Mouse (Mus musculus): ENCODE results near the gene Cyp27b1.
"Not testable (repeated sequence)": the region's sequence is repeated elsewhere in the genome, so short reads cannot be mapped to it uniquely, and the experiment has no call there.

Gene Cyp27b1

DNA sequence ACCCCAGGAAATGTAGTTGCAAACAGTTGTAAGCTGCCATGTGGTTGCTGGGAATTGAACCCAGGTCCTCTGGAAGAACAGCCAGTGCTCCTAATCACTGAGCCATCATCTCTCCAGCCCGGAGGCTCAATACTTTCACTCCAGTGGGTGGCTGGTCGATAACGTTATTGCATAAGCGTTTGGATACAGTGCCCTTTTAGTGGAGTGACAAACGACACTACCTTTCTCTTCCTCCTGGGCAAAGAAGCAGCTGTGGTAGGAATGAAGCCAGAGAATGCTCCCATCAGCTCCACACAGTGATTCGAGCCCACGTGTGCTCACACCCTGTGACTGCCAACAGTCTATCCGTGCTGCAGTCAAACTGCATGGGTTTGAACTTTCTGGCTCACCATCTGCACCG, 23.2 kb downstream of the Cyp27b1 start:
- no peak for DNase-seq

DNA sequence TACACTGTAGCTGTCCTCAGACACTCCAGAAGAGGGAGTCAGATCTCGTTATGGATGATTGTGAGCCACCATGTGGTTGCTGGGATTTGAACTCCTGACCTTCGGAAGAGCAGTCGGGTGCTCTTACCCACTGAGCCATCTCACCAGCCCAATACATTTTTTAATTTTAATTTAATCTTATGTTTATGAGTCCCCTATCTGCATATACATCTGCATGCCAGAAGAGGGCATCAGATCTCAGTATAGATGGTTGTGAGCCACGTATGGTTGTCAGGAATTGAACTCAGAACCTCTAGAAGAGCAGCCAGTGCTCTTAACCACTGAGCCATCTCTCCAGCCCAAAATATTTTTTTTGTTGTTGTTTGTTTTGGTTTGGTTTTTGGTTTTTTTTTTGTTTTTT, 24.2 kb downstream of the Cyp27b1 start:
- not testable (repeated sequence) for DNase-seq

DNA sequence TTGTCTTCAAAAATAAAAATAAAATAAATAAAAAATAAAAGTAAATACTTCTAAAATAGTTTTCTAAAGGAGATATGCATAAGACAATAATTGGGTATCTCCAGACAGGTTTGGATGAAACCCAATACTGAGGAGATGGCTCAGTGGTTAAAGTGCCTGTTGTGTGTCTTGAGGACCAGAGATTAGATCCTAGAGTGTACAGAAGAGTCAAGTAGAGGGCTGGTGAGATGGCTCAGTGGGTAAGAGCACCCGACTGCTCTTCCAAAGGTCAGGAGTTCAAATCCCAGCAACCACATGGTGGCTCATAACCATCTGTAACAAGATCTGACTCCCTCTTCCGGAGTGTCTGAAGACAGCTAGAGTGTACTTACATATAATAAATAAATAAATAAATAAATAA, 24.9 kb downstream of the Cyp27b1 start:
- DNase-seq: not testable (repeated sequence)

DNA sequence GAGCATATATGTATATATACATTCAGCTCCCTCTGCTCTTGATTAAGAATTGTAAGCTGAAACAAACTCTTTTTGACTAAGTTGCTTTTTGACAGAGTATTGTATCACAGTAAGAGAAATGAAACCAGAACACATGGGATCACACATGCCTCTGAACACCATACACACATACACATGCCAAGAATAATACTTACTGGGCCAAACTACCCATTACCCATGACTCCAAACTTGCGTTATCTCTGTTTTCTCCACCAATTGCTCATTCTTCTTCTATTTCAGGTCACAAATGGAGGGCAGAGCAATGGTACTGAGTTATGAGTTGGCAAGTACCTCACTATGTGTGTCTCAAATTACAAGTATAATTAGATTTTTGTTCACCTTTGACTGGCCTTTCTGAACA, 25.9 kb downstream of the Cyp27b1 start:
- no peak for DNase-seq

DNA sequence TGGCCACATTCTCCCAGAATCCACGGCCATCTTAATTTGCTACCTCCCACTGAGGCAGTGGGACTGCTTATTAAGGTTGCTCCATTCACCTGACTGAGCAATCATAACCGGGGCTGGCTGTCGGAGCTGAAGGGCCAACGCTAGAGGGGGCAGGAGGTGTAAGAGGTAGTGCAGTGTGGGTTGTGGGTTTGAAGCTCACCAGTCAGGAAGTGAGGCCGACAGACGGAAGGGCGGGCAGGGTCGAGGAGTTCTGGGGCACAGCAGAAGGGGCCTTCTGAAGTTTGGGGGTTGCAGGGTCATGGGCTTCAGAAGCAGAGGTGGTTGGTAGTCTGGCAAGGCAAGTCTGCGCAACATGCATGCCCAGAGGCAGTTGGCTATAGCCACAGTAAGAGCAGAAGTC, 27.0 kb downstream of the Cyp27b1 start, which contains the start of gene Agap2:
Agap2 (plus strand) TSS at position 205 of the 400 bp plus-strand sequence.
- peak; percentile 88 to 90 for DNase-seq

DNA sequence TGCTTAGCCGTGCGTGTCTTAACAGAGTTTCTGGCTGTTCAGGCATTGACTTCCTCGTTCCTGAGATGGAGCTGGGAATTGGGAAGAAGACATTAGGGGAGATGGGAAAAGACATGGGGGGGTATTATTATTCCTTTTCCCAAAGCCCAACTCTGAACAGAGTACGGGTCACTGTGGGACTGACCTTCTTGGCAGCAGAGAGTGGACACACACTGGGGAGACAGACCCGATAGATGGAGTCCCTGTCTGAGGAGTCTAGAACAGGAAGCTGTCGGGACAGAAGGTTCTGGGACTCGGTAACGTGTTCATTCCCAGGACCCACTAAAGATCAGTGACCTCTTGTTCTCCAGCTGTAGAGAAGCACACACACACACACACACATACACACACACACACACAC, 27.6 kb downstream of the Cyp27b1 start:
- DNase-seq: peak in 1 of 2 experiments; percentile 19

DNA sequence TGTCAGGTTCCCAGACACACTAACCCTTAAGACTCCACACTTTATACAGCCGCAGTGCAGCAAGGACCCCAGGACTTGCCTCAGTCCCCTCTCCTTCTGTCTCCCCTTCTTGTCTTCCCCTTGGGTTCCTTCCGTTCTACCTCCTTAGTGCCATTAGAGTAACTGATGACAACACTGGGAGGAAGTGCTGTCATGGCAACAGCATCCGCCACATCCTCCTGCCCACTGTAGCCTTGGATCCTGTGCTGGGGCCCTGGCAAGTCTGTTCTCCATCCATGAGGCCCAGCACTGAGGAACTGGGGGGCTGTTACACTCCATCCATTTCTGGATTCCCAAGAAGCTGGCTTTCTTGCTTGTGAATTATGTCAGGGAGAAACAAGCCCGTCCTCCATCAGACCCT, 28.0 kb downstream of the Cyp27b1 start:
- peak; percentile 61 to 78 for DNase-seq

DNA sequence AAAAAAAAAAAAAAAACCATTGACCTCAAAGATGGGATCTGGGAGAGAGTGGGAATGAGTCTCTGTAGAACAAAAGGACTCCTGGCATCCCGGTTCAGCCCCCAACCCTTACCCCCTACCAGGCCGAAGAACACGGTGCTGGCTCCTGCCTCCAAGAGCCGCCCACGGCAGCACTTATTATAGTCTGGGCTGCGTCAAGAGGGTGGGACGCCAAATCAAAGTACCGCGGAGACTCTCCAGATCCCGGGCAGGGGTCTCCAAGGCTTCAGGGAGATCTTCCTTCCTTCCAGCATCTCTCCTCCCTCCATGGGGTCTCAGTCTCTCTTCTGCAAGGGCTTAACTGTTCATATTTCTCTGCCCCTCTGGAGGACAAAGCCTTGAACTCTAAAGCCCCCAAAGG, 29.5 kb downstream of the Cyp27b1 start:
- peak in 1 of 2 experiments; percentile 7 for DNase-seq

DNA sequence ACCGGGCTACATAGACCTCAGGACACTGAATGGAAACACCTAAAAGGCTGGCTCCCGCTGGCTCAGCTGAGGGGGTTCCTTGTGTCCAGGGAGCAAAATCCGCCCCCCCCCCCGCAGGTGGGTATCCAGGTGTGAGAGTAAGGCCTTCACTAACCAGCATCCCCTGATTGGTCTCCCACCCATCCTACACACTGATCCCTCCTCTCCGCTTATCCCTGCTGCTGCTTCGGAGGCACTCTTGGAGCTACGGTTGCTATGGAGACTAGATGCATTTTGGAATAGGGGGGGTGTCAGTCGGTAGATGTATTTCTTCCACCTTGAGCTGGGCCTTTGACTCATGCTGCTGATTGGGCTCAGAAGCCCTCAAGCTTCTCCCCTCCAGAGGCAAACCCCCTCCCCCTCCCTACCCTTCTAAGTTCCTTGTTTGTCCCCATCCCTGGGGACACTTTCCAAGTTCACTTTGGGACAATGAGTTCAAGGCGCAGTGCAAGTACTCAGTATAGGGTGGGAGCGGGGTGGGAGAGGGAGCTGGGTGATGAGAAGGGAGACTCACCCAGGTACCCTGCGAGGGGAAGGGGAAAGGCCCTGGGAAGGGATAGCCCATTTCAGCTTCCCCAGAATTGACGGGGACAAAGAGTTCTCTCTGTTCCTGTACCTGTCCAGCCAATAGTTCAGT, 30.1 kb downstream of the Cyp27b1 start:
- DNase-seq: peak in 1 of 2 experiments; percentile 5

DNA sequence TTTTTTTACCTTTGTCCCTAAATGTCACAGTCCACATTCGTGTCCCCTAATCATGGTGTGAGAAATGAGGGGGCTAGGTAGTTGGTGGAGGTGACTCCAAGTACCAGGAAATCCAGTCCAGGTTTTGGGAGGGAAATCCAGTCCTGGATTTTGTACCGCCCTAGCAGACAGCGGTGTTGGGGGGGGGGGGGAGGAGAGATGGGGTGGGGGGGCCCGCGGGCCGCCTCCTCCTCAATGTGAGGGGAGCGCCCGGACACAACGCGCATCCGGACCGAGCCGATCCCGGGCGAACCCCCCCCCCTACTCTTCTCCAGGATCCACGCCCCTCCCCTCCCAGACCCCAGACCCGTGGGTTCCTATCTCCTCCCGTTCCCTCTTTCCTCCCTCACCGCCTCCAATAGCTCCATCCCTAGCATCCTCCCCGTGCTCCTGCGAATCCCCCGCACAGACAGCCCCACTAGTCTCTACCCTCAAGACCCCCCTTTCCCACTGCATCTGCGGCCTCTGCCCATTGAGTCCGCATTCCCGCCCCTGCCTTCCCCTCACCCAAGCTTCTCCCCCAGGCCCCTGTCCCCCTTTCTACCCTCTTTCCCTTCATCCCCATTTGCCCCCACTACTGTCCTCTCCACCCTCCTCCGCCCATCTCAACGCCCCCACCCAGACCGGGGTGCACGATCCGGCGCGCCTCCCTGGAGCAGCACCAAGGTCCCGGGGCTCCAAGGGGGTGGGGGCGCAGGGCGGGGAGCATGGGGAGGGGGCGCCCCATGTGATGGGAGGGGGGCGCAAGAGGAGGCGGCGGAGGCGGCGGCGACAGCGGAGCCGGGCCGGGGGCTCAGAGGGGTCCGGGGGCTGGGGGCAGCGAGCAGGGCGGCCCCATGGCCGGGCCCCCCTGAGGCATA, 30.9 kb downstream of the Cyp27b1 start:
- DNase-seq: peak in 1 of 2 experiments; percentile 20

DNA sequence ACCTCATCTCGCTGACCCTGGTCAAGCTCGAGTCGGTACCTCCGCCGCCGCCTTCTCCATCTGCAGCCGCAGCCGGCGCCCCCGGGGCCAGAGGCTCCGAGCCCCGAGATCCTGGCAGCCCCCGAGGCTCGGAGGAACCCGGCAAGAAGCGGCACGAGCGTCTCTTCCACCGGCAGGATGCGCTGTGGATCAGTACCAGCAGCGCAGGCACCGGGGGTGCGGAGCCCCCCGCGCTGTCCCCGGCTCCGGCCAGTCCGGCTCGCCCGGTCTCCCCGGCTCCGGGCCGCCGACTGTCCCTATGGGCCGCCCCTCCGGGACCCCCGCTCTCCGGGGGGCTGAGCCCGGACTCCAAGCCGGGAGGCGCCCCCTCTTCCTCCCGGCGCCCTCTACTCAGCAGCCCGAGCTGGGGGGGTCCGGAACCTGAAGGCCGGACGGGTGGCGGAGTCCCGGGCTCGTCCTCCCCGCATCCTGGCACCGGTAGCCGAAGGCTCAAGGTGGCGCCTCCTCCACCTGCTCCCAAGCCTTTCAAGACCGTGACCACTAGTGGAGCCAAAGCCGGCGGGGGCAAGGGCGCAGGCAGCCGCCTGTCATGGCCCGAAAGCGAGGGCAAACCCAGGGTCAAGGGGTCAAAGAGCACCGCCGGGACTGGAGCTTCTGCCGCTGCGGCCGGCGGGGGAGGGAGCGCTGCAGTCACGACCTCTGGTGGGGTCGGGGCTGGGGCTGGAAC, 31.8 kb downstream of the Cyp27b1 start:
- DNase-seq: peak in 1 of 2 experiments; percentile 32

DNA sequence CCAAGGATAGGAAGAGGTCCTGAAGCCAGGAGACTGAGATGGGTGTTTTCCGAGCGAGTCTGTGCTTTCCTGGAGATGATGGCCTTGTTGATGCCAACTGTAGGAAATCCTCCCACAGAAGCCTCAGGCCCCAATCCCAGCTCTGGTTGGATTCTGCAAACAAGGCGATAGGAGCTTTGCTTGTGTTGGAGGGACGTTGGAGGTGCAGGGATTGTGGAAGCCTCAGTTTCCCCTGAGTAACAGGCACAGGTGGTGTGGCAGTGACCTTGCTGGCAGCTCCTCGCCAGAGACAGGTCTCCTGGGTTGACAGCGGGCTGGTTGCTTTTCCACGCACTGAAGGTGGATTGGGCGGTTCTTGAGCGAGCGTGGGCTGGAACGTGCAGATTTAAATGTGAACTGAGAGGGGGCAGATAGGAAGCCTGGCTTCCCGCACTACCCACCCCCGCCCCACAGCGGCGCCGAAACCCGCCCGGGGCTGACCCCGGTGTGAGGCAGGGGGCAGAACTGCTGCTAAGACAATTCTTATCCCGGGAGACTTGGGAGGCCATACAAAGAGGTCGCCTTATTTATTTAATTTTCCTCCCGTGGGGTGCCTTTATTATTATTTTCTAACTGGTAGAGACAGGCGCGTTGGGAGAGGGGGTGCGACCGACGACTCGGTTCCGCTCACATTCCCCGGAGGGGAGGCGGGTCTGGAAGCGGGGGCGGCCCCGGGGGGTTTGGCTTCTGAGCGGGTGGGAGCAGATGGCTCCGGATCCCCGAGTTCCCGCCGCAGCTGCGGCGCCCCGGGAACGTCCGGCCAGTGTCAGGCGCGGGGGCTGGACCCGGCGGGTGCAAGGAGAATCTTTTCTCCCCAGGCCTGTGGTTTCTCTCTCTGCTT, 33.1 kb downstream of the Cyp27b1 start:
- DNase-seq: peak in 1 of 2 experiments; percentile 14

DNA sequence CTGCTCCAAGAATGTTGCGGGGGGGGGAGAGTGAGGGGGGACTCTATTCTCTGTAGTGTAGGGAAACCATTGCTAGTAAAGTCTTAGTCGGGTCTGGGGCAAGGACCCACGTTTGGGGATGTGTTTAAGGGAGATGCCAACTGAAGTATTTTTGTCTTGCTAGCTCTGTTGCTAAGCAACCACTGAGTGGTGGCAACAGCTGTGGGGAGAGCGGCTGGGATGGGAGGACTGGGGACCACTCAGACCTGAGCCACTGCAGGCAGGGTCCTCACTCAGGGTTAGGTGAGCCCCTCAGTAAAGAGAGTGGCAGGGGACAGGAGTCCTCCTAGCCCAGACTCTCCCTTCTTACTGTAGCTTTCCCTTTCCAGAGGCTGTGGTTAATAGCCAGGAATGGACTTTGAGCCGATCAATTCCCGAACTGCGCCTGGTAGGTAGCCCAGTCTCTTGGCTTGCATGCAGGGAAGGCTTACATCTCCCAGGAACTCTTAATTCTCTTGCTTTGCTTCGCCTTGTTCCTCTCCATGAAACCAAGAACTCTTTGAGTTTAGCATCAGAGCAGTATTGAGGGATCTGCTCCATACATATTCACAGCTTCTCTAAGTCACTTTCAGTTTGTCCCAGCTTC, 34.1 kb downstream of the Cyp27b1 start:
- no peak for DNase-seq

DNA sequence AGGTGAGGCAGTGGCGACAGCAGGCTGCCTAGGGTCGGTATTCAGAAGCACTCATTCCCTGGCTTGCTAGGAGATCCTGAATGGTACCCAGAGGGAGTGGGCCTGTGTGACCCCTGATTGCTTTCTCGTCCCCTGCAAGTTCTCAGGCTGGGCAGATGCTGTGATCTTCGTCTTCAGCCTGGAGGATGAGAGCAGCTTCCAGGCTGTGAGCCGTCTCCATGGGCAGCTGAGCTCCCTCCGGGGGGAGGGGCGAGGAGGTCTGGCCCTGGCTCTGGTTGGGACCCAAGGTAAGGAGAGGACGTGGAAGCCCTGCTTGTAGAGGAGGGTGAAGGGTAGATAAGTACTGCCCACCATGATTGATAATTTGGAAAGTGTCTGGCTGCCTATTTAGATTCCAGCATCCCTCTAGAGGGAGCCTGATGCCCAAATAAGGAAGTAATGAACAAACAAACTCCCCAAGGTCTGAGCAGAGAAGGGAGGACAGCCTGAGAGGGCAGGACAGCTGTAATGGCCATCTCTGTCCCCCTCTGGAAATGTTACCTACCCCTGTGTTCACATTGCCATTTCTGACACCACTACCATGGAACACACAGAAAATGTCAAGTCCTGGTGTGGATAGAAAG, 35.4 kb downstream of the Cyp27b1 start:
- DNase-seq: no peak

DNA sequence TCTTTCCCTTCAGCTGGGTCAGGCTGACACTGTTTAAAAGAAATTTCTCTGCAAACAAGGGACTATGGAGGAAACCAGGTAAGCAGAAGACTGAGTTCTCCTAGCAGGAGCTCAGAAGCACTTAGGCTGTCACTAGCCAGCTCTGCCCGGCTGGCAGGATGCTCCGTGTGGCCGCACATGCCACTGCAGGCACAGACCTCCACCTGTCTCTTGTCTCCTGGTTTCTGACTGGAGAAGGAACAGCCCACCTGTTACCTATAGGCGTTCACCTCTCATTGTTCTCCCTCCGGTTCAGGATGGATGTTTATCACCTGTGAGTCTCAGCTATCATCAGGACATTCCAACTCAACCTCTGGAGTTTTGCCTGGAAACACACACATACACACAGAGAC, 35.9 kb downstream of the Cyp27b1 start:
- no peak for DNase-seq

DNA sequence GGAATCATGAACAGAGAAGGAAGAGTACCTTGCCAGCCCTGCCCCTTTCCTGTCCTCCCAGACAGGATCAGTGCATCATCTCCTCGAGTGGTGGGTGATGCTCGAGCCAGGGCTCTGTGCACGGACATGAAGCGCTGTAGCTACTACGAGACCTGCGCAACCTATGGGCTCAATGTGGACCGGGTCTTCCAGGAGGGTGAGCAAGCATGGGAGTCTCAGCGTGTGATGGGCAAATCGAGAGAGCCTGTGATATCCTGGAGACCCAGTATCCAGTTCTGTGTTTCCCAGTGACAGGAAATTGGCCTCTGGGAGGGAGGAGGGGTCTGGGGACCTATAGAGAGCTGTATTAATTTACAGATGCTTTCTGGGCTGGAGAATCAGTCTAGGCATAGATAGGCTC, 37.0 kb downstream of the Cyp27b1 start:
- DNase-seq: no peak

DNA sequence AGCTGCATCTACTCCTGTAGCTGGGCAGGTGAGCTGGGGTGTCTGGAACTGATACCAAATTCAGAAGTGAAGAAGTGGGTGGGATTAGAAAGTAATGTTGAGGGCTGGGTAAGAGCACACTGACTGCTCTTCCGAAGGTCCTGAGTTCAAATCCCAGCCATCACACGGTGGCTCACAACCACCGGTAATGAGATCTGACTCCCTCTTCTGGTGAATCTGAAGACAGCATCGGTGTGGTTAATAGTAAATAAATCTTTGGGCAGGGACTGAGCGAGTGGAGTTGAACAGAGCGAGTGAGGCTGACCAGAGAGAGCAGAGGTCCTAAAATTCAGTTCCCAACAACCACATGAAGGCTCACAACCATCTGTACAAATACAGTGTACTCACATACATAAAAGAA, 37.6 kb downstream of the Cyp27b1 start:
- DNase-seq: no peak

DNA sequence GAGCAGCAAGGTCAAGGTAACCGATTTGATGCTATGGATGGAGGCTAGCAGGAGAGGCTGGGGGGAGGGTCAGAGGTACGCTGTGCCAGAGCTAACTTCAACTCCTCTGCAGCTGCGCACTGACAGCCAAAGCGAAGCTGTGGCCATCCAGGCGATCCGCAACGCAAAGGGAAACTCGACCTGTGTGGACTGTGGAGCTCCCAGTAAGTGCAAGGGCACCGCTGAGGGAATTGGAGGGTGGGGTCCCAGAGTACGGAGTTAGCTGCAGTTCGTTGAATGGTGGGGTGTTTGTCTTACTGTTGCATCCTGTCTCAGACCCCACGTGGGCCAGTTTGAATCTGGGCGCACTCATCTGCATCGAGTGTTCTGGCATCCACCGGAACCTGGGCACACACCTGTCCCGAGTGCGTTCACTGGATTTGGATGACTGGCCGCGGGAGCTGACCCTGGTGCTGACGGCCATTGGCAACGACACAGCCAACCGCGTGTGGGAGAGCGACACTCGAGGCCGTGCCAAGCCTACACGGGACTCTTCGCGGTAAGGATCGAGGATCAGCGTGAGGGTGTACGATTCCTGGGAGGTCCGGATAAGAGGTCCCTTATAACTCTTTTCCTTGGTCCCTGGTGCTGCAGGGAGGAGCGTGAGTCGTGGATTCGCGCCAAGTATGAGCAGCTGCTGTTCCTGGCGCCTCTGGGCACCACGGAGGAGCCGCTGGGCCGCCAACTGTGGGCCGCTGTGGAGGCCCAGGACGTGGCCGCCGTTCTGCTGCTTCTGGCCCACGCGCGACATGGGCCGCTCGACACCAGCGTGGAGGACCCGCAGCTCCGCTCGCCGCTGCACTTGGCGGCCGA, 42.7 kb downstream of the Cyp27b1 start:
- DNase-seq: peak in 1 of 2 experiments; percentile 12

DNA sequence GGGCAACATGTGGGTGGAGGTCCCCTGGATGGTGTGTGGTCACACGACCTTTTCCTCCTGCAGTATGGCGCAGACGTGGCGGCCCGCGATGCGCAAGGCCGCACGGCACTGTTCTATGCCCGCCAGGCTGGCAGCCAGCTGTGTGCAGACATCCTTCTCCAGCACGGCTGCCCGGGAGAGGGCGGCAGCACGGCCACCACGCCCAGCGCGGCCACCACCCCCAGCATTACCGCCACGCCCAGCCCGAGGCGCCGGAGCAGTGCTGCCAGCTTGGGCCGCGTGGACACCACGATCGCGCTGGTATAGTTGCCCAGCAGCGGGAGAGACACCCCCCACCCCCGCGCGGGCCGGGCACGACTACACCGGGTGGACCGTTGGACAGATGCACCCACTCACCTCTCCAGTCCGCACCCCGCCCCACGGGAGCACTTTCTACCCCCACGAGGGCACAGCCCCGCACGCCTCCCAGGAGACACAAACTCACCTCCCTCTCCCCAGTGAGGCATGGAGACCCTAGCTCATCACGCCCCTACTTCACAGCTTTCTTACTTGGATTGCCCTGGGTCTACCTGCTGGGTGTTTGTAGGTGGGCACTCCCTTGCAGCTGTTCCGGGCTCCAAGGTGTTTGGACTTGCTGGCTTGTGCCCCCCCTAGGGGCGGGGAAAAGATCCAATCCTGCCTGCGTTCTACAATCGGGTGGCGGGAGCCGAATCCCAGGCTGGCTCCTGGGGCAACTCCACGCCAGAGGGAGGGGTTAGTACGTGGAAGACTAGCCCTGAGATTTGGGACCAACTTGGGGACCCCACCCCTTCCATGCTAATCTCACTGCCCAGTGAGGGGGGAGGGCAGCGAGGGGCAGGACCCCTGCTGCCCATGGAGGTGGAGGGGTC, 43.7 kb downstream of the Cyp27b1 start:
- DNase-seq: peak in 1 of 2 experiments; percentile 44
